Mouse (Mus musculus) embryonic stem cell, embryonic (primary cell): ENCODE measurements at regions not wholly inside any gene's neighbourhood (a gene's known extent, or its start where the extent isn't known, plus 50 kb on each side); places are given as distances from the start of the nearest gene placed in this dataset.

Source experiments
- CTCF ChIA-PET, 4 experiments: fragments of 300-600 bp in 2 of 4; fragments of 350-600 bp in 2 of 4; sonication (Branson Sonifier 250); formaldehyde crosslinking; loops; one replicate each; lab custom pipeline; 2022; ENCODE audit warnings: inconsistent platforms in 2 of 4; lab: Charles Lee
- POLR2A ChIA-PET, 4 experiments: fragments of 300-600 bp in 2 of 4; fragments of 350-600 bp in 2 of 4; sonication (Branson Sonifier 250); formaldehyde crosslinking; loops; one replicate each; lab custom pipeline; 2022; ENCODE audit warnings: antibody characterized with exemption in 4 of 4, inconsistent platforms in 1 of 4; lab: Charles Lee

DNA sequence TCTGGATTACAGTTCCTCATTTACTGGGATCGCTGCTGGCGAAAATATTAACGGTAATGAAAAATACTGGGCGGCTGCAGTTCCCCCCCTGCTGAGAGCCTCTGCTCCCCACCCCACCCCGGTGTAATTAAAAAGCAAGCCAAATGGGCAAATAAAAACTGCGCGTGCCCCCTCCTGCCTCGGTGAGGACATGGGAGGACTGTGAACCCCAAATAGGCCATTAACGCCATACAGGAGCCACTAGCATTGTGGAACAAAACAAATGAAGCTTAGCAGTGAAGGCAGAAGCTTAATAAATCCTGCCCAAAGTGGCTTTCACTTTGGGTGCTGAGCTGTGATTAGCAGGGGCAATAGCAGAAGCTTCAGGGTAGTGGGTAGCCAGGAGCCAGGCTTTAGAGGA, 52.3 kb upstream of the Sdk2 start:
- POLR2A ChIA-PET = interaction anchor here in 2 of 4 experiments (0.7 to 1.1 kb wide), 2 partner anchors 397 to 408 kb away, joined by 3 to 5 read pairs; no protein-coding TSS in a partner anchor
- CTCF ChIA-PET = interaction anchor here in 1 of 4 experiments (0.6 kb wide), 1 partner anchor 8 kb away, joined by 7 read pairs; no protein-coding TSS in a partner anchor
